Mouse (Mus musculus): ENCODE data around the gene Erbb4.

Gene Erbb4

DNA sequence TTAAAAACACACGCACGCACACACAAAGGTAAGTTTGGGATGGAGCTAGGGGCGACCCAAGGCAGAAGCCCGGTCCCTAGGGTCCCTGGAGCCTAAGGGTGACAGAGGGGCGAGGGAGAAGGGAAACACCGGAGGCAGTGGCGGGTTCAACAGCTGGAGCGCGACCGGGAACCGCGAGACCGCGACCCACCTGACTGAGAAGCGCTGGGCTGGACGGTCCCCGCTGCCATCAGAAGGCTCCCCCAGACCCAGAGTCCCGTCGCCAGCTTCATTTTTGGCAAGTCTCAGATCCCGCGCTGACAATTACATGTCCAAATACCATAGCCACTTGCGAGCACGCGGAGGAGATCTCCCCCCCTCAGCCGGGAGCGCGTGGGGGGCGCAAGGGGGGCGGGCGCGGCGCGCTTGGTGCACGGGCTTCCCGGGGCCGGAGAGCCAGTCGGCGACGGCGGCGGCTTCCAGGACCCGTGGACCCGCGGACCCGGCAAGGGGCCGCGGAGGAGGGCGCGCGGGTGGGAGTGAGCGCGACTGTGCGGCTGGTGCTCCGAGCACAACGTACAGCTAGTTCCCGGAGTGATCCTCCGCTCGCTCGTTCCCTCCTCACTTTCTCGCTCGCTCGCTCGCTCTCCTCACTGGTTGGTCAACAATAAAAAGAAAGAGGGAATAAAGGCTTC lies at the start of gene Erbb4:
Gene Erbb4 (minus strand): TSS at position 575 of the 674 bp plus-strand sequence.
- peak; percentile 12 for DNase-seq (ENCODE audit: low spot score)

DNA sequence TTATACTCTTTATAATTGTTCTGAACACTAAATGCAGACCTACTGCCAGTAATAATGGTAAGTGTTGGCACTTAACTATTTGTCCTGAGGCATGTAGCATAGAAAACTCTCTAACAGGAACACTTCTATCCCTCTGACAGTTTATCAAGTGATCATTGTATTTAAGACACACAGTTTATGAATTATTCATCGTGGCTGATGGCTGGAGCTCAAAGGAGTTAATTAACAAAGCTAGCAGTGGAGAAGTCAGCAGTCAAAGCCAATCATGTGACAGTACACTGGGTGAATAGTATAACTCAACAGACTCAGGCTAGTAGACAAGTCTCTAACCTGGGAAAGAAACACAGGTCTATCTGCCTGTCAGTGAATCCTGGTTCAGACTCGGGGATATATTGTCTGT lies 49.5 kb upstream of the Erbb4 start:
- DNase-seq (ENCODE audit: low spot score) = no peak

DNA sequence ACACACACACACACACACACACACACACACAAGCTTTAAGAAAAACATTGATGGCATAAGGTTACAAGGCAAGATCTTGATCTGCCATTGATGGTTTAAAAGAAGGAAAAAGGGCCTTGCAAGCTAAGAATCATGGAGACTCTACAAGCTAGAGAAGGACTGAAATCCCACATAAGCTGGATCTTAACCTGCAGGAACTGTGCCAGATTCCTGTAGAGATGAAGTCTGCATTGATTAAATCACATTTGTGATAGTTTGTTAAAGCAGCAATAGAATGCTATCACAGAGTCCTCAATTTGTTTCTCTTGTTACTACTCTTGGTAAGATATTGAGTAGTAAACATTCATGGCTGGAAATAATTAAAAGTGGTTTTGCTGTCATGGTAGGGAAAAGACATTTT lies 33.5 kb upstream of the Erbb4 start:
- DNase-seq (ENCODE audit: low spot score) = no peak

DNA sequence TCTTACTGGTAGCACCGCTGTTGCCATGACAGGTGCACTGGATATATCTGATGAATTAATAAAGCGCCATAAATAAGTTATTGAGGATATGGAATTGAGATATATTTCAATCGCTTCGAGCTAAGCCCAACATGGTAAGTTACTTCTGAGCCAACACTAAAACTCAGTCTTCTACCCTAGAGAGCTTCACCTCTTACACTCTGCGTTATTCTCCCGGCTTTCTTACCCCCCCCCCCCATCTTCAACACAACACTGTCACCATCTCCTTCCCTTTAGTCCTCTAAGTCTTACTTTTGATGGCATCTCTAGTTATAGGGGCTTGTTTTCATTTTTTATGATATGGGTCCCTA lies 31.6 kb upstream of the Erbb4 start:
- no peak for DNase-seq (ENCODE audit: low spot score)

DNA sequence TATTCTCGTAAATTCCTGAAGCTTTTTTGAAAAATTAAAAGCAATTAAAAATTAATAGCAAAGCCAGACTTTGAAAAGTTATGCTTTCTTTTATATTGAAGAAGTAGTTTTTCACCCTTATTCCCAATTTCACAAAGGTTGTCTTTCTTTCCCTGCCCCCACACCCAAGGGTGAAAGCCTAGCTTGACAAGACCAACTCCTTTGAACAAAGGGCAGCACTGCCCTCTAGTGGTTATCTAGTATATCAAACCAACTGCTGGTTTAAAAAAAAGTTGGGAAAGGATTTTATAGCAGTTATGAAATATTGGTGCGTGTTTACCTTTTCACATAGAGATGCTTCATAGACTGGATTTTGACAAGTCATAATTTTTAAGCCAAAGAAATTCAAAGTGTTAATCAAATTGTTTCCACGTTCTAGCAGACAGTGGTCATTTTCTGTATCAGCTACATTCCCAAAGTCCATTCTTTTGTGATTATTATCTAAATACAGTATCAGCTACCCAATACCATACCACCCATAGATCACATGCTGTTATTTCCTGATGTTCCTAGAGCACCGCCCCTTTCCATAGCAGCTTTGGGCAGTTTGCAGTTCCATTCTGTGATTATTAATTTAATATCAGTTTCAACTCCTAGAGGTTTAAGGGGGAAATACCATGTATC lies 31.1 kb upstream of the Erbb4 start:
- DNase-seq (ENCODE audit: low spot score) = peak; percentile 35

DNA sequence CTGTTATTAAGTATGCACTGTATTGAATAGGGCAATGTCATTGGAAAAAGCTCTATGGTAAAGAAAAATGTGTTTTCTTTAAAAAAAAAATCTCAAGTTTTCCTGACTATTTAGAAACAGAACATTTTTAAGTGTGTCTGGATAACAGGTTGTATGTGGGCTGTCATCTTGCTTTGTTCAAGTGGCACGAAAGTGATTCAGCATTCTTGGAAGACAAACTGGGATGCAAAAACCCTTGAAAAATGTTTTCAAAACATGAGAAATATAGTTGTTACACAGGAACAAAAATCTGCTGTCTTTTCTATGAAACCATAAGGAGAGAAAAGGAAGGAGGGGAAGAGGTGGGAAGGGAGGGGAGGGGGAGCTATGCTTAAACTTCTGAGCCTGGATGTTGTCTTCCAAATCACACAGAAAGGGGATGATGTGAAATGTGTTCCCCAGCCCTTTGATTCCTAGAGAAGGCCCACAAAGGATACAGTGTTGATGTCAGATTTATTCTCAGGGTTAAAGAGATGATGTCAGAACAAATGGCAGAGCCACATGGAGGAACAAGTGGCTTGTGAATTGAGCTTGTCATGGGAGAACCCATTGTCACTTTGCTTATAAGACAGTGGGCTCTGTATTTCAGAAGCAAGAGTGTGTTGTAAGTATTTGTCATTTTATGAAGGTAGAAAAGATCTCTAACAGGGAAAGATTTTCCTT lies 16.4 kb upstream of the Erbb4 start:
- no peak for DNase-seq (ENCODE audit: low spot score)

DNA sequence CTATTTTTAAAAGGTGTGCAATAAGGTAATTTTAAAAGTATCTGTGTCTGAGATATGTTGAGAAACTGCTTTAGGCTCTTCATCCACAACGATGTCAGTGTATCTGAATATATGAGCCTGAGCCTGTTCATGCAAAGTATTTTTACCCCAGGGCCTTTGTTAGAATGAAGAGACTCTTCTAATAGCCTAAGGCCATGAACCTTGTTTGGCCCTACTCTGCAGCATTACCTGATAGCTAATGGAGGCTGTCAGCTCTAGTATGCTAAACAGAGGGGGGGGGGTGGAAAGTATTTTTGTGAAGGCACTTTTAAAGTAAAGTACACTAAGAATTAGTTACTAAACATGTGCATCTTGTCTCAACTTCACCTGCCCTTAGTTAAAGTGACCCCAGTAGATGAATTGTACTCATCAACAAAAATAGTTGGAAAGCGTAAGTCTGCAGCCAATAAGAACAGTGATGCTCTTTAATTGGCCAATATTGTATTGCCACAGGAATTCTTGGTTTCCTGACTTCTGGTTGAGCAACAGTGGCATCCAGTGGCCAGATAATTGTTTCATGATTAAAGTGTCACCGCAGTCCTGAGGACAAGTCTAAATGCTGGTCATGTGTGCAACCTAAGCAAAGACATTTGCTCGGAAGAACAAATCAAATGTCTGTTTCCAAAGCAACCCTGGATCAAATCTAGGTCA lies 10.5 kb upstream of the Erbb4 start:
- no peak for DNase-seq (ENCODE audit: low spot score)

DNA sequence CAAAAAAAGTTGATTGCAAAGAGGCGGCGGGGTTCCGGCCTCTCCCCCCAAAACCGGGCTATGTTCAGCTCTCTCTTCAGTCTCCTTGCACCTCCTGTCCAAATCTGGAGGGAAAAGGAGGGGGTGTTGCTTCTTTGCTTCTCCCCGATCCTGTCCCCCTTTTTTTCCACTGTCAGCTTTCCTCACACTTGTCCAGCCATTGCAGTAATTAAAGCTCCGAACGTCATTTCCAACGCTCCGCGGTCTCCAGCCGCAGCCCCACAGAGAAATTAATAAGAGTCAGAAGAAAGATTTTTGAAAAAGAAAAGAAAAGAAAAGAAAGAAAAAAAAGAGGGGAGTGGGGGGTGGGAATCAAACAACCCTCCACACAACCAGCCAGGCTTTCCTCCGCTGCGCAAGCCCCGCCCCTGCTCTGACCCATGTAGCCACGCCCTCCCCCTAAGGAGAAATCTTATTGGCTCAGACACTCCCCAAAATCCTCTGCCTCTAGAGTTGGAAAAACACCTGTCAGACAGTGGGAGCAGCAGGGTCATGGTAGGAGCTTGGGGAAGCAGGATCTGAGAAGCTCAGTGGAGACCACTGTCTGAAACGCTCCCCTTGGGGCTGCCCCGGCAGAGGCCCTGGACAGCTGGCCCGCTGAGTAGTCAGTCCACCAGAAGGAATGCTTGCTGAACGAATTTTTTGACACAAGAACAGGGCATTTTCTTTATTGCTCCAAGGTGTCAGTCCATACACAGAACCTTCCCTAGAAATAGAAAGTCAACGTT lies 483 bp upstream of the Erbb4 start:
- DNase-seq (ENCODE audit: low spot score) = peak; percentile 48

DNA sequence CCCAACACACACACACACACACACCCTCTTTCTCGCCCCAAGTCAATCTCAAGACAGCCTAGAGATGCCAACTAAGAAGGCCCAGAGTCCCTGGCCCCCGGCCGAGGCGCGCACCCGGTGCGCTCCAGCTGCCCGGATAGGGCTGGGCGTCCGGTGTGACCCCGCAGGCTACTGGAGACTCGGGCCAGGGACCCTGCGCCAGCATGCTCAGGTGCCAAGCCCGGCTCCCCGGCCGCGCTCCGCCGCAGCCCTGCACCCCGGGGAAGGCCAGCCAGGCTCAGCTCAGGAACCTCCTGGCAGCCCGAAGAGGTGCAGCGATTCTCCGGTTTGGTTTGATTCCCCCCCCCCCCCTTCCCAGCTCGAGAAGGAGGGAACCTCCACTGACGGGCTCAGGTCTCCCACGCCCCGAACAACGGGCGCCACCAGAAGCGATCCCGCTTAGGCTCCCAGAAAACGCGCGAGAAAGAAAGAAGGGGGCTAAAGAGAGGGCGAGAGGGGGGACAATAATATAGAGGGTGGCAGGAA lies 860 bp downstream of the Erbb4 start:
- DNase-seq (ENCODE audit: low spot score) = peak; percentile 22

DNA sequence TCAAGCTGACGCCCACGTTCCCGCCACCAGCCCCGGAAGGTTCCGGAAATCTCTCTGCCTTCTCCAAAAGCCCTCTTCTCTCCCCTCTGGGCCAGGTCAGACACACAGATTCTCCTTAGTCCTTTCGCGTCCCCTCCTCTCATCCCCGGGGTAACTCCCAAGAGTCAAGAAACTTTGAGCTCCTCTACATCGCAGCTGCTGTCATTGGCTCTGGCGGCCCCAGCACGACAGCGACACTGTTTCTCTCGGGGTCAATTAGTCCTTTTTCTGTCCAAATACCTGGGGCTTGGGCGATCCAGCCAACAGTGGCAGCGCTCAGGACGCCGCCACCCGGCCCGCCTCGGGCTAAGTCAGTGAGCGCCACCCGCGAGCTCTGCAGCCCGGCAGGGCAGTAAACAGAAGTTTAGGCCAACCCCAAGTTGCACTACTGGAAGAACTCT lies 1.5 kb downstream of the Erbb4 start:
- peak; percentile 25 for DNase-seq (ENCODE audit: low spot score)

DNA sequence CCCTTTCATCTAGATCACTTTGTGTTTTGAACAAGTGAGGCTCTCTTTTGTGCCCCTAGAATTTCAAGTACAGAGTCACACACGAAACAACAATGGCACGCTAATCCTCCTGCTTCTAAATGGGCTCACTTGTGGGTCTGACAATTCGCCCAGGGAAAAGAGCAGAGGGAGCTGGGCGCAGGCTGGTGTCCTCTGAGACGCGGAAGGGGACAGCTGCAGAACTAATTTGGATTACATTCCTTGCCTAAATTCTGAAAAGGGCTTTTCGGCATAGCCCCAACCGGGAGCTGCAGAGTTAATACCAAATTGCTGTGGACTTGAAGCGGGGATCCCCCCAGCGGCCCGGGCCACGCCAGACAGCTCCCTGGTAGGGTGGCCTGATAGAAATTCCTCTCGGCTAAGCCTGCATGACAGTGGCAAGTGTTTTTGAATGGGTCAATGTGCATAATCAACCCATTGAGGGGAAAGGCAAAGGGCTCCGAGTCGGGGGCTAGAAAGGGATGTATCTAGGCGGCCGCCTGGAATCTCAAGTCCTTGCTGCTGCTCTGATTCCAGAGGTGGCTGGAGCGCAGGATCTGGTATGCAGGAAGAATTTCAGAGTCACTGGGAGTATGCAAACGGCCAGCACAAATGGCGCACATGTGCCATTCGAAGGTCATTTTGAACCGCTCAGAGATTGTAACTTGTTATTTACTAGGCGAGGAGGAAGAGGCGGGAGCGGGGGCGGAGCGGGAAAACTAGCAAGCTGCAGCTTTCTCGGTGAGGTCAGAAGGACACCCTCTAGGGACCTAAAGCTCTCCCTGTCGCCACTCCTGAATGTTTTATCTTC lies 2.2 kb downstream of the Erbb4 start:
- DNase-seq (ENCODE audit: low spot score) = peak; percentile 71

DNA sequence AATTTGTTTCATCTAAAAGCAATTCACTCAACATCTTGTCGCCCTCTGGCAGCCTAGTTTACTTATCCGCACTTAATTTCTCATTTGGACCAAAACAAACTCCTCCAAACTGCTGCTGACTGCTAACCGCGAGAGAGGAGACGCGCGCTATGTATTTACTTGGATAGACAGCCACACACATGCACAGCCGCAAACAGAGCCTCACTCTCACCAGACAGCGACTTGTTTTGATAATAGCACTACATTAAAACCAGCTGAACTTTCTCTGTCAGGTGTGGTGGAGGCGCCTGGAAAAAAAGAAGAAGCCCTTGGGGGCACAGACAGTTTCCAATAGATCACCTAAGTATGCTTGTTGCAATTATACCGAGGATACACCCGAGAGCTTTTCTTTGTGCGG lies 2.8 kb downstream of the Erbb4 start:
- no peak for DNase-seq (ENCODE audit: low spot score)

DNA sequence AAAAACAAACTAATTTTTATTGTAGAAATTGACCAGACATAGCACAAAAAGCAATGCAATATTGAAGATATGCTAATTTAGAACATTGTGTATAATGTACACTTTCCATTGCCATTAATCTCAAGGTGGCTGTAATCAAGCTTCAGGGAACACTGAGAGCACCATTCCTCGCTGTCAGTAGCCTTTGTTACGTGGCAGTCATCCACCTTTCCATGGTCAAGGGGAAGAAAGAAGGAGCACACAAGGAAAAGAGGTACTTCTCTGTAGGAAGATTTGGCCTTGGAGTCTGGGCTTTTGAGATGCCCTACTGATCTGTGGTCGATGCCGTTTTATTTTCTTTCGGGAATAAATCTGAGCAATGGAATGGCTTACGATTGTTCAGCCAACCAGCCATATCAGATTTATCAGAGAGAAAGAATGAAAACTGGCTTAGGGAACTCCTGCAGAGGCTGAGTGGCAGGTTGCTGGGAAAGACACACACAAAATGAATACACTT lies 4.6 kb downstream of the Erbb4 start:
- DNase-seq (ENCODE audit: low spot score) = no peak

DNA sequence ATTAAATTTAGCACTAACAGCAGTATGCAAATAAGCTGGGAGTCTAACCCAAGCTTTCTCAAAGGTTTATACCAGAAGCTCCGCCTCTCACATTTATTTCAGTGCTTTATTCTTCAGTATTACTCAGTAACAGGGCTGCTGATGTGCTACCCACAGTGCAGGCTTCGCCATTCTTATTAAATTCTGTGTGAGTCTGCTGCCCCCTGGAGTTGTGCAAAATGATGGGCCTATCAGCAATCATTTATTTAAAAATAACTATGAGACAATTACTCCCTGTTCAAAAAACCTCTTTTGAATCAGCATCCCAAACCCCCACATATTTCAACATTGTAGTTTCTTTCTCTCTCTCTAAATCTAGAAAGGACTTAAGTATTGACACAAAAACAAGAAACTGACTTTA lies 6.2 kb downstream of the Erbb4 start:
- DNase-seq (ENCODE audit: low spot score) = no peak

DNA sequence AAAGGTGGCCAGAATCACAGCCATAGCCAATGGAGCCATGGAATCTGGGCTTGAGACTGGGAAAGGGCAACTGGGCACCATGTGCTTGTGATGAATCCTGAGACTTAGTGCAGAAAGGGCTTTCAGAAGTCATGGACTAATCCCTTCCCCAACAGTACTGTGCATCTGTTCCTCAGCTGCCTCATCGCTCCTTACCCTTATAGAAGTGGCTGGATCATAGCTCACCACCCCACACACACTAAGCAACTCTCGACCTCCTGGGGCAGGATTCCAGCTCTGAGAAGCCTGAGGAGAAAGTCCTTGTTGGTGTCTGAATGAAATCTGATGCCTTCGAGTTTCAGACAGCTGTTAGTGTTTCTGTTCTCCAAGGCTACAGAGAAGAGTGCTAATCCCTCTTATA lies 14.8 kb downstream of the Erbb4 start:
- DNase-seq (ENCODE audit: low spot score) = no peak

DNA sequence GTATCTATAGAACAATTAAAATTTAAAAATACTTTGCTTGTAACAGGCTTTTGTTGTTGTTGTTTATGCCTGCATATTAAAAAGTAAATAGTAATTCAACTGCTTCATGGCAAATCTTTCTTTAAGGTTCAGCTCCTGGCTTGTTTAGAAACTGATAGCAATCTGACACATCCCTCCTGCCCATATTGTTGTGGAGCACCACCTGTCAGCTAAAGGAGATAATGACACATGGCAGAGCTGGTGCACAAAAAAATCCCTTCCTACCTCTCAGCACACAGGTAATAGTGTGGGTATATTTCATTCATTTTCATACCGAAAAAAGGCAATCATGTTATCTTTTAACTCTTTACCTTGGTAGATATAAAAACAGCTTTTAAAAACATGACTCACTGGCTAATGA lies 18.5 kb downstream of the Erbb4 start:
- DNase-seq (ENCODE audit: low spot score) = no peak

DNA sequence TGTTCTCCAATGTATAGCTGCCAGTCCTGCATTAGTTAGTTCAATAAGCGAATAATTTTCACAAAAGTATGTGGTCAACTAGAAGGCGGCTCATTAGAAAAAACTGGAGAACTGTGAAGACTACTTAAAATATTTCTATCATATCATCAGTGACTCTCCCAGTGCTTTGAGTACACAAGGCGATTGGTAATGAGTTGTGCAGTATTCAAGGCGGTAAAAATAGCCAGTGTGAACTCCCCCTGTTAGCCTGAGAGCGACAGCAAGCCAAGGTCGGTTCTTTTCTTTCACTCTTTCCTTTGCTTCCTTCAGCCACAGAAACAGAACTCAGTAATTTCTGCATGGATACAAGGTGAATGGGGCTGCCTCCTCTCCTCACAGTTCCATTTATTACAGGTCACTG lies 22.1 kb downstream of the Erbb4 start:
- no peak for DNase-seq (ENCODE audit: low spot score)

DNA sequence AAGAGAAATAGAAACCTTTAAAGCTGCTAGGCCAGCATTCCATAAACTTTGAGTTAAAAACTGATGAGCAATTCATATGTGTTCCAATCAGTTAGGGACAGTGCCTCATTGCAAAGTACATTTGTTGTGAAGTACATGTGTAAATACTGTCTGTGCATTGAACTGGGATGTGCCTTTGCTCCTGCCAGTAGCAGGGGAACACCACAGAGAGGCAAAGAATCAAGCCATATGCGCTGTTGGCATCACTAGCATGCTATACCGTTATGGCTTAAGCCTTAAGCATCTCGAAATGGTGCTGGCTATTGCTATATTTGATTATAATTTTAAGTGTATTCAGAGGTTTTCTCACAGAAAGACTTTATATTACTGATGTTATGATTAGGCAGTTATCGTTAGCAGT lies 58.9 kb downstream of the Erbb4 start:
- peak; percentile 4 for DNase-seq (ENCODE audit: low spot score)

DNA sequence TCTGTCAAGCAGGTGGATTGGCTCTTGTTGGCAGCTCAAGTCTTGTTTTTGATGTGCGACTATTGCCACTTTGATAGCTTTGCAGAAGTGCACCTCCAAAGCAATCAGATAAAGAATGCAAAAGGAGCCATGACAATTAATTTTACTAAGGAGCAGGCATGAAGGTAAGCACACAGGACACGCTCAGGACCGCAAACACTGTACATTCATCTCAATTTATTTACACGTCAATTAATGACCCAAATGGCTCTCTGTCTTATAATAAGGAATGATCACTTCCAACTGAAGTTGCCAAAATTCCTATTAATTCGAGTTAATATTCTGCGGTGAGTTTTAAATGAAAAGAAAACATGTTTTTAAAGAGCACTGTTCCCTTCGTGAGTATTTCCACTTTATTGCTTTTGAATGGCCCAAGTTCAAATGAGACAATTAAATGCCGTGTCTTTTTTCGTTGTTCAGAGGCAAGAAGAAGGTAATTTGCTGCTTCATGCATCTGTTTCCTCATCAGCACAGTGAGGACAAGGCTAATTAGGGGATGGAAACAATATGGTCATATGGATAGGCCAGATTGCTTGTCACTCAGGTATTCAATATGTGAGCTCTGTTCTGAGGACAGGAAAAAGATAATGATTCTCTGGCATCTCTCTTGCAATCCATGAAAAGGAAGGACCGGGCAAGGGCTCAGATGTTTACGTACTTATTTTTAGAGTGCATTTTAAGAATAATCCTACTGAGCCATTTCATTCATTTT lies 61.5 kb downstream of the Erbb4 start:
- no peak for DNase-seq (ENCODE audit: low spot score)

DNA sequence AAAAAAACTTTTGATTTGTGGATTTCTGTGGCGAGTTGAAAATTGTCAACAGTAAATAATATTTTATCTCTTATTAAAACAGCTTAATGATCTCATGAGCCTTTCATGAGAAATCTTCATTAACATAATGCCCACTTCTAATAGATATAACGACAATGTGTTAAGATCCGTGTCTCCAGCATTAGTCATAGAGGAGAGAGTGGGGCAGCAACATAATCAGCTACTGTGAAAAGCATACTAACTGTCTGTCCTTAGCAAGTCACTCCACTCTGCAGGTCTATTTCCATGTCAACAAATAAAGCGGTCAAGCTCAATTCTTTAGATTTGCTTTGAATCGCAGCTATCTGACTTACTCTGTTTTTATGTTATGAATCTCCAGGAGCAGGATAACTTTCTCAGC lies 80.0 kb downstream of the Erbb4 start:
- DNase-seq (ENCODE audit: low spot score) = no peak

All from testis, postnatal 14 days (tissue).